Mouse (Mus musculus) lung, embryonic 15.5 days (tissue): ENCODE results near the gene Gpr45. TPM values are rescaled to one million over a fixed set of nuclear protein-coding genes. Genes with fewer than 3 reads are reported as not detected.

ENCODE experiments used
- microRNA-seq: library from miRNA; unstranded; fragments of <30 nt; microRNA quantifications from one replicate; pipeline ENCODE4, GENCODE M21; 2016
- polyA plus RNA-seq: library from polyadenylated mRNA; unstranded; fragments of >200 nt; fragmentation: Nextera tagmentation; extraction: Ambion mirVana; gene quantifications from 2 replicates; pipeline ENCODE4 v1.2.1, GENCODE M21; 2015

Gpr45 gene
- polyA plus RNA-seq, 1 experiment from 2014 or later = 3.6 TPM

Small RNA genes within 50 kb of the gene (microRNA-seq; reads per million reads assigned to microRNA genes)
- gene Gm24001 = not detected

Other genes starting within 250 kb of the Gpr45 start
- 46.6 and 47.2 TPM in 2 replicates for gene Mrps9, start 101.6 kb upstream of the Gpr45 start, polyA plus RNA-seq
- 8.3 and 10.3 TPM in 2 replicates for gene Tgfbrap1, start 145.8 kb downstream of the Gpr45 start, polyA plus RNA-seq
- gene AI597479, start 145.8 kb downstream of the Gpr45 start, polyA plus RNA-seq = 32.4 and 33.3 TPM in 2 replicates
- gene Fhl2, start 244.1 kb downstream of the Gpr45 start, polyA plus RNA-seq = 35.0 and 36.9 TPM in 2 replicates